Mouse (Mus musculus): ENCODE data around the gene Dnm2. TPM values are rescaled to one million over a fixed set of nuclear protein-coding genes. Genes with fewer than 3 reads are reported as not detected.

The Dnm2 gene
- polyA plus RNA-seq, 1 experiment = 68.6 TPM

GRCm38 (mm10) chr9:21401042-21401441 is 23.7 kb upstream of the Dnm2 start:
- no peaks in the 10 kb centered on the region for H3K4me1 ChIP-seq (ENCODE audit: control insufficient read depth, insufficient read depth, low read length)
- no peaks in the 10 kb centered on the region for H3K27me3 ChIP-seq (ENCODE audit: control insufficient read depth, insufficient read depth, low read length)
- H3K4me3 ChIP-seq (replicated peaks; ENCODE audit: insufficient read depth, low read depth, low read length) = no peak overlapping the region
- H3K27ac ChIP-seq (ENCODE audit: insufficient read depth, low read length) = no peak overlapping the region
- DNase-seq = no peak
- WGBS = 90% methylated on average over 9 of the region's 9 CpGs
- TF ChIP-seq POLR2A (IDR thresholded peaks at IDR 0.05; ENCODE audit: borderline replicate concordance, insufficient read depth, low read length) (no peak), CTCF (IDR thresholded peaks at IDR 0.05; ENCODE audit: borderline replicate concordance, insufficient read depth, low read depth, low read length) (no peak)

- Histone ChIP-seq H3K27me3 (ENCODE audit: control insufficient read depth, insufficient read depth, low read length) (no peaks in the 10 kb centered on the region), H3K4me3 (replicated peaks; ENCODE audit: insufficient read depth, low read depth, low read length) (no peak overlapping the region), H3K27ac (ENCODE audit: insufficient read depth, low read length) (no peak overlapping the region), H3K4me1 (ENCODE audit: control insufficient read depth, insufficient read depth, low read length) (no peaks in the 10 kb centered on the region)
- 71% methylated on average over 11 of the region's 11 CpGs for WGBS
- no peak for DNase-seq
- no peak for TF ChIP-seq CTCF (IDR thresholded peaks at IDR 0.05; ENCODE audit: borderline replicate concordance, insufficient read depth, low read depth, low read length)
- no peak for TF ChIP-seq POLR2A (IDR thresholded peaks at IDR 0.05; ENCODE audit: borderline replicate concordance, insufficient read depth, low read length)
Observed at GRCm38 (mm10) chr9:21402764-21403253, 21.9 kb upstream of the Dnm2 start.

- no peak overlapping the region for H3K4me3 ChIP-seq (replicated peaks; ENCODE audit: insufficient read depth, low read depth, low read length)
- no peak overlapping the region for H3K27ac ChIP-seq (ENCODE audit: insufficient read depth, low read length)
- 74% methylated on average over 5 of the region's 5 CpGs for WGBS
- TF ChIP-seq POLR2A (IDR thresholded peaks at IDR 0.05; ENCODE audit: borderline replicate concordance, insufficient read depth, low read length) (no peak), CTCF (IDR thresholded peaks at IDR 0.05; ENCODE audit: borderline replicate concordance, insufficient read depth, low read depth, low read length) (no peak)
- H3K27me3 ChIP-seq (ENCODE audit: control insufficient read depth, insufficient read depth, low read length) = no peaks in the 10 kb centered on the region
- no peaks in the 10 kb centered on the region for H3K4me1 ChIP-seq (ENCODE audit: control insufficient read depth, insufficient read depth, low read length)
- no peak for DNase-seq
Observed at GRCm38 (mm10) chr9:21403745-21404144, 21.0 kb upstream of the Dnm2 start.

GRCm38 (mm10) chr9:21405525-21405924 is 19.2 kb upstream of the Dnm2 start:
- Histone ChIP-seq H3K4me1 (ENCODE audit: control insufficient read depth, insufficient read depth, low read length) (no peaks in the 10 kb centered on the region), H3K4me3 (replicated peaks; ENCODE audit: insufficient read depth, low read depth, low read length) (no peak overlapping the region), H3K27ac (ENCODE audit: insufficient read depth, low read length) (no peak overlapping the region), H3K27me3 (ENCODE audit: control insufficient read depth, insufficient read depth, low read length) (no peaks in the 10 kb centered on the region)
- no peak for DNase-seq
- TF ChIP-seq POLR2A (IDR thresholded peaks at IDR 0.05; ENCODE audit: borderline replicate concordance, insufficient read depth, low read length) (no peak), CTCF (IDR thresholded peaks at IDR 0.05; ENCODE audit: borderline replicate concordance, insufficient read depth, low read depth, low read length) (no peak)
- WGBS = 68% methylated on average over 4 of the region's 4 CpGs

- DNase-seq = no peak
- WGBS = 11% methylated on average over 4 of the region's 4 CpGs
- H3K27ac ChIP-seq (ENCODE audit: insufficient read depth, low read length) = no peak overlapping the region
Observed at GRCm38 (mm10) chr9:21407951-21408350, 16.8 kb upstream of the Dnm2 start.

GRCm38 (mm10) chr9:21408624-21409023 is 16.1 kb upstream of the Dnm2 start:
- WGBS = 67% methylated on average over 7 of the region's 7 CpGs
- Histone ChIP-seq H3K27ac (ENCODE audit: insufficient read depth, low read length) (no peak overlapping the region), H3K4me1 (ENCODE audit: control insufficient read depth, insufficient read depth, low read length) (no peaks in the 10 kb centered on the region), H3K4me3 (replicated peaks; ENCODE audit: insufficient read depth, low read depth, low read length) (no peak overlapping the region), H3K27me3 (ENCODE audit: control insufficient read depth, insufficient read depth, low read length) (no peaks in the 10 kb centered on the region)
- DNase-seq = no peak
- TF ChIP-seq CTCF (IDR thresholded peaks at IDR 0.05; ENCODE audit: borderline replicate concordance, insufficient read depth, low read depth, low read length) = no peak
- TF ChIP-seq POLR2A (IDR thresholded peaks at IDR 0.05; ENCODE audit: borderline replicate concordance, insufficient read depth, low read length) = no peak

More at GRCm38 (mm10) chr9:21407951-21408350, 16.8 kb upstream of the Dnm2 start:
- TF ChIP-seq POLR2A (IDR thresholded peaks at IDR 0.05; ENCODE audit: borderline replicate concordance, insufficient read depth, low read length) = no peak
- TF ChIP-seq CTCF (IDR thresholded peaks at IDR 0.05; ENCODE audit: borderline replicate concordance, insufficient read depth, low read depth, low read length) = no peak
- Histone ChIP-seq H3K4me1 (ENCODE audit: control insufficient read depth, insufficient read depth, low read length) (no peaks in the 10 kb centered on the region), H3K4me3 (replicated peaks; ENCODE audit: insufficient read depth, low read depth, low read length) (no peak overlapping the region), H3K27me3 (ENCODE audit: control insufficient read depth, insufficient read depth, low read length) (no peaks in the 10 kb centered on the region)

- no peaks in the 10 kb centered on the region for H3K27me3 ChIP-seq (ENCODE audit: control insufficient read depth, insufficient read depth, low read length)
- H3K4me1 ChIP-seq (ENCODE audit: control insufficient read depth, insufficient read depth, low read length) = no peaks in the 10 kb centered on the region
- 29% methylated on average over 9 of the region's 9 CpGs for WGBS
- no peak overlapping the region for H3K27ac ChIP-seq (ENCODE audit: insufficient read depth, low read length)
- no peak for TF ChIP-seq POLR2A (IDR thresholded peaks at IDR 0.05; ENCODE audit: borderline replicate concordance, insufficient read depth, low read length)
- TF ChIP-seq CTCF (IDR thresholded peaks at IDR 0.05; ENCODE audit: borderline replicate concordance, insufficient read depth, low read depth, low read length) = peak; percentile 84
- no peak overlapping the region for H3K4me3 ChIP-seq (replicated peaks; ENCODE audit: insufficient read depth, low read depth, low read length)
- DNase-seq = peak; percentile 80 to 87
Observed at GRCm38 (mm10) chr9:21409592-21410317, 15.0 kb upstream of the Dnm2 start.
